Mouse (Mus musculus): ENCODE measurements at regions not wholly inside any gene's neighbourhood (a gene's known extent, or its start where the extent isn't known, plus 50 kb on each side); places are given as distances from the start of the nearest gene placed in this dataset.

DNA sequence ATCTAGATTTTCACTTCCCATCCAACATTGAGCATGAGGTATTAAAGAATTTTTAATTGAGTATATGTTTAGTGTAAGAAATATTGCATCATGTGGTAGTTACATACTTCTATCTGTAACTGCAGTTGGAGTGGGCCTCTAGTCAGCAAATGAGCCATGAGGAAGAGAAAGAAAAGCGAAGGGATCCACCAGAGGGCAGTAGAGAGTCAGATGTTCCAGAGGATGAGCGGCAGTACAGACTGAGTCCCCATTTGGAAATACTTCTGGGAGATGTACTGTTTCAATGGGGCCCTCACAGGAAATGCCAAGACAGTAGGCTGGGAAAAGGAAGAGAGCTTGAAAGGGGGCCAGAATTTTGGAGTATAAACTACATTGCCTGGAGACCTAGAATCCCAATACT, 221.2 kb downstream of the Myh15 start:
- DNase-seq = peak; percentile 36

DNA sequence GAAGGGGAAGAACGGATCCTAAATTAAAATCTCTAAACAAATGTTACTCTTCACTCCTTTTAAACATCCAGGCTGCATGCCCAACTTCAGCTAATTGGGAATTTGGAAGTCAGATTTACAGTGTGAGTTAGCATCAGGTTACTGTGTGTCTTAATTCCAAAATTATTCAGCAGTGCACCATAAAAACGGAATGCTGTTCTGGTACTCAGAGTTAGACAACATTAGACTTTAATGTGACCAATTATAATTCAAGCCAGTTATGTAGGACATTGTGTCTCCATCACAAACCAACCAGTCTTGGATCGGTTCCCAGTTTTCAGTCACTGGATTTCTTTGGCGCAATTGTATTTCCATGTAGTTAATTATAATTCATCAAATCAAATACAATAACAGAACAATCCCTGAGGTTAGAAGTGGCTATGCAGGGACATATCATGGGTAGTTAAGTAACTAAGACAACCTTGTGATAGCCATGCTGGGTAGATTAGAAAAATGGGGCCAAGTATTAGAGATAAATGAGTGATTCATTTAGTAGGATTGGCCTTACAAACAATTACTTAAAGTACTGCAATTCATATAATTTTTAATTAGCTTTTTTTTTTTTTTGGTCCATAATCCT, 230.9 kb downstream of the Myh15 start:
- DNase-seq = no peak

DNA sequence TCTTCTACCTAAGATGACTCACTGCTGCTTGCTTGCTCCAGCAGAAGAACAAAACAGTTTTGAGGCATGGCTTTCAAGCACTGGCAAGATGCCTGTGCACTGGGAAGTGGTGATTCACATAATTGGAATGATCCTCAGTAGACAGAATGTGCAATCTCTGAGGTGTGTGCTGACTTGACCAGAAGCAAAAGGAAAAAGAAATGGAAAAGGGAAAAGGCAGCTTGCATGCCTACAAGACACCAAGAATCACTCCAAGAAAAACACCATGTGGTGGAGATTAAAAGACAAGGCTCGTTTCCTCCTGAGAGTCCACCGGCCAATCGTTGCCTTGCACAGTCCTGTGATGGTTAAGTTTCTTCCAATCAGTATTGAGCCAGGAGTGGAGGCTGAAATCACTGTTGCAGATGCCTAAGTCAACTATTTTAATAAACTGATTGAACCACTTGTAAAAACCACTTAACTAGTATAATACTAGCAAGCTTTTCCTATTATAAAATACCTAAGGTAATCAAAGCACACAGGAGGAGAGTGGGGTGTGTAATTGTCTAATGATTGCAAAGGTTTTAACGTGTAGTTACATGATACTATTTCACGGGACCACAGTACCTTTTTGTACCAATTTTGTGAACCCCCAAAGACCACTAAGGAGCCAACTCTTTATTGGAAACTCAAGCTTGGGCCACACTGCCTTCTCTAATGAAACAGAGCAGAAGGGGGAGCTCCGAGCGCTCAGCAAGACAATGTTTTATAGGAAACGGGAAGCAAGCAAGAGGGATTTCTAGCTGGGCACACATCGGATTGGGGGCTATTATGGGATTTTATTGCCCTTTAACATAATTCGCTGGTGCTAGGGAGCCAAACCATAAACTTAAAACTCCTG, 232.2 kb downstream of the Myh15 start:
- no peak for DNase-seq

DNA sequence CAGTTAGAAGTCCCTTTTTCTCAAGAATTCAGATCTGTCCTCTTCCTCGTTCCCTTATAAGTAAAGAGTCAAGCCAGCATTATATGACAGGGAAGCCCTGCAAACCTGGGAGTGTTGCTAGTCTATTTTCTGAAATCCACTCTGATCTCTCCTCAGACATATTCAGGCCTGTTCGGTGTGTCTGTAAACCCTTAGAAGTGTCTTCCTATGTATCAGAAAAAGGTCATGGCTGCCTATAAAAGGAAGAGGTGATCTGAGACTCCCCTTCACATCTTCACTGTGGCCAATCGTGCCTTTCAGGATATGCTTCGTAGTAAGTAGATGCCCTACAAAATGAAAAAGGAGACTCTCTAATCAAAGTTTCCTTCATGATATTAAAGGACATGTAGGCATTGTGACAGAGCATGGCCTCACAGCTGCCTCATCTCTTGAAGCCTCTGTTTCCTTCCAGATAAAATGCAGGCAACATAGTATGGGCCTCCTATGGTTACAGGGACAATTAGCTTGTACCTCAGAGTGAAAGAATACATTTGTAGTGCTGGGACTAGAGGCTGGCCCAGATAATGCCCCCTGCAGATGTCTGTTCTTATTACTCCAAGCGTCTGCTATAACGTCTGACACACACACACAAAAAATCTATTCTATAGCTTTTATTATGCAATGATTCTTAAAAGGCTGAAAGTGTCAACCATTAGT, 246.5 kb downstream of the Myh15 start:
- no peak for DNase-seq

DNA sequence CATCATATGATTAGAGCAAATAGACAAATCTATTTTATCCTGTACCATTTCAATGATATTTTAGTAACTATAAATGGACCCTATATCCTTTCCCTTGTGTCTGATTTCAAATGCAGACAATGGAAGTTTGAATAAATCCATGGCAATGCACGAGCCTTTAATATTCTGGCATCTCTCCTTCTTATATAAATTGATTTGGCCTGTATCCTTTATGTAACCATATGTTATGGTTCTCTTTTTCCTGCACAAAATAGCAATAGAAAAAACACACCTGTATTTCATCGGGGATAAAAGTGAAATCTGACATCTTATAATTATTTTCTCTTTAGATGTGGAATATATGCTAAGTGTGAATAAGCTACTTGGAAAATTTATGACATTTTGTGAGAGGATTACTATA, 247.1 kb downstream of the Myh15 start:
- no peak for DNase-seq

DNA sequence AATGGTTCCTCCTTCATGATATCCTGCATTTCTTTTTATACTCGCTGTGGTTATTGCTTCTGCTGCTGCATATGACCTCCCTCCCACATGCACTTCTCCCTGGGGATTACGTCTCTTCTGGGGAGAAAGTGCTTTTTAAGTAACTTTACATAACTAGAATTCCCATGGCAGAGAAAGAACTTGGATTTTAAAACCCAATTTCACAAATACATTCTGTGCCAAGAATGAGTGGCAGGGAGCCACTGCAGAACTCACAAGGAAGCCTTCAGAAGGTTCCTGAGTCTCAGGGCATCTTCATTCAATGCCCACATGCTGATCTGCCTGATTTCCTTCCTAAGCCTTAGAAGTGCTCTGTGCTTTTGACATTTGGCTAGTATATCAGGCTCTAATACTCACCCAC, 259.8 kb downstream of the Myh15 start:
- no peak for DNase-seq

DNA sequence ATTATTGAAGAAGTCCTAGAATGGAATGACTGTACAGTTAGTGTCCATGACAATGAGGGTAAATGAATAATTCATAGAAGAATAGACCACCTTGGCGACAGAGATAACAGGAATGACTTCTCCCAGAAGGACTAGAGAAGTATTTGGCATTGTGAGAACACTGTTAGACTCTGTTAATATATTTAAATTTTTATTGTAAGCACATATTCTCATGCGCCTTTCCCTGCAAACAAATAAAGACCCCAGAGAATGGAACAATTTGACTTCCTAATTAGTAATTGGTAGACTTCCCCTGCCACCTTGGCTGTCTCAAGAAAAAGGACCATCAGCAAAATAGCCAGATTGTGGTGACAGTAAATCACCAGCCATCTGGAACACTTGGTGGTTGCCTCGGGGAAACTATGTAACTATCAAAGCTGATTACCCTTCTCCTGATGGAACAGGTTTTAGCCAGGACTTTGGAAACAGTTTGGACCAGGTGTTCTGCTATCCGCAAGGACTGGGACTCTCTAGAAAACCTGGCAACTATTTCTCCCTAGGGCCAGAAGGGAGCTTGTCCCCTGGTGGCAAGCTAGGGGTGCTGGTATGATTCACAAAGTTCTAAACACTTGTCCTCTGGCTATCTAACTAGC, 261.9 kb downstream of the Myh15 start:
- no peak for DNase-seq

DNA sequence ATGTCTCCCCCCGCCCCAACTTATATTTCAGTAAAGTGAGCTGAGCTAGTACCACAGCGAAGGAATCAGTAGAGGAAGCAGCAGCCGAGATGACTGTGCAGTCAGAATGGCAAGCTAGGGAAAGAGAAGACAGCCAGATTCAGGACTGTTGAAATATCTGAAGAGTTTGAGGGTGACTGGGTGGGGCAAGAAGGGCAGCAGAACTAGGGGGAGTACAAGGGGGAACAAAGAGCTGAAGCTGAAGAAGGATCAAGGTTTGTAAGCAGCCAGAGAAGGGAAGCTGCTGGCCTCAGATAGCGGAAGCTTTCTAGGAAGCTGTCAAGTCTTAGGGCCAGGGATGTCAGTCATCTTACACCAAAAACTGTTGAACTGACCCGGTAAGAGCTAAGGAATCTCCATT, 262.5 kb downstream of the Myh15 start:
- no peak for DNase-seq

DNA sequence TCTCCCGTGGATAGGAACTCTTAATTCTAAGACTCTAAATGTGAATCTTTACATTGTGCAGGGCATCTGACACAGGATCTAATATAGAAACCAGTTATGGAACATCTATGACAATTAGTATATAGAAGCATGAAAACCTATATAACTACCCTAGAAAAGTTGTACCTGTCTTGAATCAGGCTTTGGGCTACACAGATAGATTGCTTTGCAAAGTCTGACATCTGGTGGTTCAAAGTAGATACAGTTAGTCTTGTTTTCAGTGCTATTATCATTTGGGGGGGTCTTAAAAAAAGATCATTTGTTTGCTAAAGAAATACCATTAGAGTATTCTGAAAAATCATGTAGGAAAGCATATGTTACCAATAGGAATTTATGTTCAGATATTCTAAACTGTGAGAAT, 264.7 kb downstream of the Myh15 start:
- no peak for DNase-seq

DNA sequence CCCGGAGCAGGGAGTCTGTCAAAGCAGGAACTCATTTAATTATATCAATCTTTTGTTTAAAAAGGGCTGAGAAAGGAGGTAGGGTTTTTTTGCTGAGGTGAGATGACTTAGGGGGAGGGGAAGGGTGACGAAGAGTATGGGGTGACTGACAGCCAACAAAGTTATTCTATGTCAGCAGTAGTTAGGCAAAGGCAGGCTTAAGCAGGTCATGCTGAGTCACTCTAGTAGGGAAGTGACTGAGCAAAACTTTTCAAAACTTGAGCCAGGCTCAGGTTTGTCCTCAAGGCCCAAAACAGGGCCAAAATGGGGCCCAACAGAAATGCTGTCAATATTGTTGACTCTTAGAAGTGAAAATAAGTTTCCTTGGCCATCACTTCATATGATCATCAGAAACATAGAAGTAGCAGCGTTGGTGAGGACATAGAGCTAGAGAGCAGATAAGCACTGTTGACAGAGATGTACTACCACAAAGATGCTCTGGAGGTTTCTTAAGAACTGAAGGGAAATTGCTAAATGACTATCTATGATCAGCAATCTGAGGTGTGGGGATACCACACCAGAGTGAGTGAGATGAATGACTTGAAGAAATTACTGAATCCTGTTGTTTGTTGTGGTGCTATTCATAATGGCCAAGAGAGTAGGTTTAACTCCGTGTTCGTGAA, 273.6 kb downstream of the Myh15 start:
- DNase-seq = no peak

DNA sequence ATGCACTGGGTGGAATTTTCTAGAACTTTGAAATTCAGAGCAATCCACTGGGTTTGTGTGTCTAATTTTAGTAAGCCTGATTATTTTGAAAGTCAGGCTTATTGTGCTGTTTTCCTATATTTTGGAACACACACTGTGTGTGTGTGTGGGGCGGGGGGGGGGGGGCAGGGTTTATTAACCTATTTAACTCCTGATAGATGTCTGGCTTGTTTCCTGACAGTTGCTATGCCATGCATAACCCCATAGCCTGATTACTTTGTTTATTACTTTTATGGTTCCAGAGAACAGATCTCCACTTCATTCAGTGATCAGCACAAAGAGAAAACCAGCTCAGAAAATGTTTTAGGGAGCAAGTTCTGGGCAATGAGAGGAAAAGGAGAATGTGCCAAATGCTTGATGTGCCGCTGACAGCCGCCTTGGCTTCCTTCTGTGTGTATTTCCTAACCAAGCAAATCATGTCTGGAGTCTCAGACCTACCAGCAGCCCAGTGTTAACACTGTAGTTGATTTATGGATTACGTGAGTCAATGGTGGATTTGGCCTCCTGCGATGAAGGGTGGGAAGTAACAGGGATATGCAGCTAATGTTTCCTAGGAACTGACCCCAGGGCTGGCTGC, 274.9 kb downstream of the Myh15 start:
- no peak for DNase-seq

DNA sequence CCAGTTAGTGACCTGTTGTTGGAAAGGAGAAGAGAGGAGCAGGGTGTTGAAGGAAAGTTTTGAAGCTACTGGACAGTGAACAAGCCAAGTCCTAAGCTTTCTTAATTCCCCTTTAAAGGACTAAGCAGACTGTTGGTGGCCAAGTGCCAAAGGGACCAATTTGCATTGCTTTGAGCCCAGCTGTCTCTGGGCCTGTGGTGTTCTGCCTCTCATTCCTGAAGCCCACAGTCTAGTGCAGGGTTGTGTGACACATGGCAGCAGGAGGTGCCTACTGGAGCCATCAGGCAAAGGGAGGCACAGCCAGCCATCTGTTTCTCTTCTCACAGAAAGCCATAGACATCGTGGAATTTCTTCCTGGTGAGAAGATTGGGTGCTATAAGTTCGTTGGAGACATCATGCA, 278.6 kb downstream of the Myh15 start:
- no peak for DNase-seq

DNA sequence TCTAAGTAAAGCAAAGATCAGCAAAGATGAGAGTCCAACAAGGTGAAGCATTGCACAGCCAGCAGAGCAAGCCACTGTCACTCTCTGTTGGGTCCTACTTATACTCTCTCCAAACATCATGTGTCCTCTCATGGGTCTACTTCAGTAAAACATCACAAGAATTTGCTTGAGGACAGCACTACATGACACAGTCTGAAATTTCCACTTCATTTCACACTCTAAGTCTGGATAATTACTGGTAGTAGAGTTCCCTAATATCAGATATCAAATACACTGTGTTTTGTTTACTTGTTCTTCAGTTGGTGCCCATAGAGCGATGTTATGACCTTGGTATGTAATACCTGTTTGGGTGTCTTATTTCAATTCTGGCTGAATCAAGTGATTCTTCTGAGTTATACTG, 280.7 kb downstream of the Myh15 start:
- DNase-seq = no peak

DNA sequence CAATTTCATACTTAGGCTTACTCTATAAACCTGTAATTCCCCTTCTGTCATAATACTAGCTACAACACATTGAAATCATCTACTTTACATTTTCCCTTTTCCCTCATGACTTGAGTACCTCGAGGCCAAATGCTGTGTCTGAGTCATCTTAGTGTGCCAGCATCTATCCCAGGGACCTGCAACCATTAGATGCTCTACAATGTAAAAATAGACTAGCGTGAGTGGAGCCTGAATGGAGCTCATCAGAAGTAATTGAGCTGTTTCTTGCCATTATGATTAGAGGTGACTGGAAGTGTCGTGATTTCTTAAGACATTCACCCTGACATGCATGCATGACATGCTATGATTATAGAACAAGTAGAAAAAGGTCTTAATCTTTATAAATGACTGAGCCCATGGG, 301.1 kb downstream of the Myh15 start:
- DNase-seq = no peak

DNA sequence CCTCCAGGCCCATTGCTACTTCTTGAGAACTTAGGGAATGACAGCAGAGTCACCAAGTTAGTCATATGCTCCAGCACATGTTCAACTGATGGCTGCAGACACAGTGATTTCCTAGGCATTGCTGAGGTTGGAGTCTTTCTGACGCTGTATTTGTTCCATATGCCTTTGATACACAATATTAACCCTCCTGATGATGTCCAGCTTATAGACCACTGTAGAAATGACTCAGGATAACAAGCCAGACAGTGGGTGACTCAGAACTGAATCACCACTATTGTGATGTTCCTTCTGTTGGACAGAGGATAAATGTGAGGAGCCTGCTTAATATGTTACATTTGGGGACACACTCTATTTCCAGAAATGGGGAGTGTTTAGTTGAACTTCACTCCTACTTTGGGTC, 304.4 kb downstream of the Myh15 start:
- no peak for DNase-seq

DNA sequence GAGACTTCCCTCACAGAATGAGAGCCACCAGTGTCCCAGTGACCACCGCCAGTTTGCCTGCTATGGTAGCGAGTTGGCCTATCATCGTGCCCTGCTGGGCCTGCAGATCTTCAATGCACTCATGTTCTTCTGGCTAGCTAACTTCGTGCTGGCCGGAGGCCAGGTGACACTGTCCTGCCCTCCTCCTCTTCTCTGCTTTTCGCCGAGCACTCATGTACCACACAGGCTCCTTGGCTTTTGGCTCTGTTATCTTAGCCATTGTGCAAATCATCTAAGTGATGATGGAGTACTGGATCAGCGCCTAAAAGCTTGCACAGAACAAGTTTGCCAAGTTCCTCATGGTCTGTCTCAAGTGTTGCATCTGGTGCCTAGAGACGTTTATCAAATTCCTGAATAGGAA, 312.2 kb downstream of the Myh15 start:
- no peak for DNase-seq

DNA sequence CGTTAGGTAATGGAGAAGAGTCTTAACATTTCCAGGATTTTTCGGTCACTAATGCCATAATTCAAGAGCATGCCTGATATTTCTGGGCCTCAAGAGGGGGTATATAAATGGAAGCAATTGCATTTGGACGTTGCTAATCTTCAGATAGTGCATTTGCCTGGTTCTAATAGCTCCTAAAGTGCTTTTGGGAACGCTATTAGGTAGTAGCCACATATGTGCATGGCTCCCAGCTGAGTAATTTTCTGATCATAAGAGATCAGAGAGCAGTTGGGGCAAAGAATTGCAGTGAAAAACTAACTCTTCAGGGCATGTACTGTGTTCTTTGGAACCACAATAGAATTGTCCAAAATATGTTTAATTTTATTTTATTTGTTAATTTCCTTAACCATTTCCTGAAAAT, 317.8 kb downstream of the Myh15 start:
- no peak for DNase-seq

DNA sequence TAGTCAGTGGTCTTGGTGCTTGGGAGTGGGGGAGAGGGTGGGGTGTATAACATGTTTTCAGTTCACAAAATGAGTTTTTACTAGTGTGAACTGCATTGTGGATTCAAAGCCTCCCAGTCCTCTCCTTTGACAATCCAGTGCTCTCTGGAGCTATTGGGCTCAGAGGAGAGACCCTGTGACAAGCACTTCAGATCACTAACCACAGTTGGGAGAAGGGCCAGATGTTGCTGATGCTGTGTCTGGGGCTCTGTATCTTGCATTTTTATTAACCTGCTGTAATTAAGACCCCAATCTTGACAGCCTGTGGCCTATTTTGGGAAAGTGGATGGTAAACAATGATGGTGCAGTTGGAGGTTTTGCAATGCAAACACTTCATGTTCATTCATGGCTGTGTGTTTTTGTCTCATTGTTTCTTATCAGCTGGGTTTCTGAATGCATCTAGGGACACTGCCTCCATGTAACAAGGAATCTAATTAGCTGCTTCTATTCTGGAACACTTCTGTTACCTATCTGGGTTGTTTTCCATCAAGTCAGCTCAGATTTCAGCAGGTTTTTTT, 320.0 kb upstream of the Ift57 start:
- no peak for DNase-seq

DNA sequence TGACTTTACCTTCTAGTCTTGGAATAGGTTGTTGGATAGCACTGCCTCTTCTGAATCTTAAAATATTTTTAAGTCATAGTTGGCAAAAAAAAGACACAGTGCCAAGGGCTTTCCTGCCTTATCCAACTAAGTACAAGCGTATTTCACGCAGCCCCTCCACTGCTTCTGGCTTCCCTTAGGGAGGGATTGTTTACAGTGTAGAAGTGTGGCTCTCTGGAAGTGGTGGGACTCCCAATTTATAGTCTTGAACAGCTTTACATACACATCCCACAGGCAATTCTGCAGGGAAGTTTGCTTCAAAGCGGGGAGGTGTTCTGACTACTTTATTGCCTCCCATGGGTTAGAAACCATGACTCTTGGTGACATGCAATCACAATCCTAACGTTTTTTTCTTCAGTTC, 310.9 kb upstream of the Ift57 start:
- no peak for DNase-seq

DNA sequence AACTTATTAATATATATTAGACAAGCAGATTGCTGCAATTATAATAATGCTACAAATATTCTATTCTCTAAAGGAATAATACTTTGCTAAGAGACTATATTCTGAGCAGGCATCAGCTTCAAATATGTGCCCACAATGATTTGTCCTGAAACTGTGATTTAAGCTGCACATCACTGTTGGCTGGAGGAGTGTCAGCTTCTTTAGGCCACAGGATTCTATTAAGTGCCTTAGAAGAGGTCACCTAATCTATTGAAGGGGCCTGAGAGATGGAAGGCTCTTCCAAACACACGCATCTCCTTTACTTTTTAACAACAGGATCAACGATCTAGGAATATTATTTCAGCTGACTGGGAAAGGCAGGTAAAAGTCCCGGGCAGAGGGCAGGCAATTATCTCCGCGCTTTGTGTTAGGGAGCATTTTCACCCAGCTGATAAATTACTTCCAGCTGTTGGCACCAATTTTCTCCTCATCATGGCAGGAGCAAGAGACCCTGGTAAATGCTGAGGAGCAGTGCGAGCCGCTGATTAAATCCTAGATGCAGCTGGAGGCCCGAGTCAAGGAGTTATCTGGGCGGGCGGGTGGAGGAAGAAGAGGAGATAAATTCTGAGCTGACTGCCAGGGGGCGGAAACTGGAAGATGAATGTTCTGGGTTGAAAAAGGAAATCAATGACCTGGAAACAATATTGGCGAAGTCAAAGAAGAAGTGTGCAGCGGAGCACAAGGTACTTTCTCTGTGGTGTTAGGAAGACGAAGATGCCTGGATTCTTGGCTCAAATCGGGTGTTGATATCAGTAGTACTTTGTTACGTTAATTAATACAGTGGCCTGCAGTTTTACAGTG, 290.9 kb upstream of the Ift57 start:
- DNase-seq = no peak

DNA sequence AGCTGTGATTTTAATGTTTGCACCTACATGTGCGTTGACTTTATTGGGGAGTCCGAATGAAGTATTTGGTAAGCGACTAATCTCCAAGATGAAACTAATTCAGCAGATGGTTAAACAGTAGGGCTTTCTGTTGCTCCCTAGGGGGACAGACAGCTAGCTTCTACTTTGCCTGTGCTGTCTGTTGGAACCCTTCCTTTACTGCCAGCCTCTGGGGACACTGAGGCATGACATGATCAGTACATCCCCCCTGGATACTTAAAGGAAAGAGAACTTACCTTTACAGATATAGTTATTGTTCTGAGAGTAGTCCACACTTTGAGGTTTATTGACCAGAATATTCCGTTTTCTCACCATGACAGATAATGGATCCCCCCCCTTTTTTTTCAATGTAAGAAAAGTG, 289.8 kb upstream of the Ift57 start:
- no peak for DNase-seq
